Mouse (Mus musculus): ENCODE data around the gene Xrcc5. TPM values are rescaled to one million over a fixed set of nuclear protein-coding genes. Genes with fewer than 3 reads are reported as not detected.

Xrcc5 gene
- polyA plus RNA-seq, 1 experiment: 10.9 TPM

DNA sequence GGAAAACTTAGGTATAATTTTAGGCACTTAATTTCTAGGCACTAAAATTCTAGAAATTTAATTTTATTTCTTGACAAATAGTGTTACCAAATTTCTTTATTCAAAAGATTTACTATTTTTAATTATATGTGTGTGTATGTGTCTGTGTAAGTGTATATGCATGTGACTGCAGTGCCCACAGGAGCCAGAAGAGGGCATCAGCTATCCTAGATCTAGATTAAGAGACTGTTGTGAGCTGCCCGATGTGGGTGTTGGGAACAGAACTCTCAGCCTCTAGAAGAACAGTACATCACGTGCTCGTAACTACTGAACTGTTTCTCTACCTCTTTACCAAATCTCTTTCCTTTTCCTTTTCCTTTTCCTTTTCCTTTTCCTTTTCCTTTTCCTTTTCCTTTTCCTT, 73.3 kb downstream of the Xrcc5 start:
- no peak for DNase-seq (ENCODE audit: extremely low spot score in 1 of 2, low spot score in 1 of 2)

DNA sequence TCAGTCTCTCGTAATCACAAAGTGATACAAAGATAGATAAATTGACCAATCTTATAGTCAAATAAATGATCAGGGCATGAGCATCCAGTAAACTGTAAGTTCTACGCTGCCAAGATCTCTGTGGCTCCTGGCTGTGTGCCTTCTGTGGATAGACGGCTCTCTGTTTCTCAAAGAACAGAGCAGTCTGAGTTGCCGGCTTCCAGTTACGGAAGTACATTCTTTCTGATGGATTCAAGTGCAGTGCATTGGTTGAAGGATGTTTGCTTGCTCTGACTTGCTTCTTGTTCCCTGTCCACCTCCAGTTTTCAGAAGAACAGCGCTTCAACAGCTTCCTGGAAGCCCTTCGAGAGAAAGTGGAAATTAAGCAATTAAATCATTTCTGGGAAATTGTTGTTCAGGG, 75.8 kb downstream of the Xrcc5 start:
- DNase-seq (ENCODE audit: extremely low spot score in 1 of 2, low spot score in 1 of 2): no peak

DNA sequence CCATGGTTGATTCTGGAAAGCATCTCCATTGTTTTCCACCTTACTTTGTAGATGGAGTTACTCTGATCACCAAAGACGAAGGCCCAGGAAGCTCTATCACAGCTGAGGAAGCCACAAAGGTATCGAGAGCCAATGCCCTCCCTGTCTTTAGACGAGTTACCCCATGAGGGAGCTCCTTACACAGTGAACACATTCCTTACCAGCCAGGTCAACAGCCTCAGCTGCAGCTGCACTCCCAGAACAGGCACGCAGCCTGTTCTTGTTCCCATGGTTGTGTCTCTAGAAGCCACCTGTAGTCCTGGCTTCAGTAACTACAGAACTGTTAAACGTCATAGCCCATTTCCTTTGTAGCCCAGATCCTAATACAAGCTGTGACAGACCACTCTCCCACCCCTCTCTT, 76.4 kb downstream of the Xrcc5 start:
- DNase-seq (ENCODE audit: extremely low spot score in 1 of 2, low spot score in 1 of 2): no peak

DNA sequence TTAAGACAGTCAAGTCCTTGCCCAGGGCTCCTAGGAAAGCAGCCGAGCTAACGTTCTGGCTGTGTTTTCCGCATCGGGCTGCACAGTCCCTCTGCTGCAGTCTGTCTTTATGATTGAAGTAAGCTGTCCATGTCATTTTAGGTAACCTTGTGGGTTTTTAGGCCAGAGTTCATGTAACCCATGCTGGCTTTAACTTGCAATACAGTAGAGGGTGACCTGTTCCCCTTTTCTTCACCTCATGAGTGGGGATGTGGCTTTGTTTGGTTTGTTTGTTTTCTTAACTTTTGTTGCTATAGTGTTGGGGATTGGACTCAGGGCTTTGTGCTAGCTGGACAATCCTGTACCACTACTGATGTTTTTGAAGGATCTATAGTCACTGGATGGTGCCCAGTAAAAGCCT, 83.2 kb downstream of the Xrcc5 start:
- DNase-seq (ENCODE audit: extremely low spot score in 1 of 2, low spot score in 1 of 2): no peak

GRCm38 (mm10) chr1:72399720-72400401, 92.6 kb downstream of the Xrcc5 start:
- DNase-seq (ENCODE audit: extremely low spot score in 1 of 2, low spot score in 1 of 2): no peak

GRCm38 (mm10) chr1:72400616-72401015, 93.4 kb downstream of the Xrcc5 start:
- DNase-seq (ENCODE audit: extremely low spot score in 1 of 2, low spot score in 1 of 2): peak in 1 of 2 experiments; percentile 32

GRCm38 (mm10) chr1:72401331-72402069, 94.3 kb downstream of the Xrcc5 start:
- no peak for DNase-seq (ENCODE audit: extremely low spot score in 1 of 2, low spot score in 1 of 2)

DNA sequence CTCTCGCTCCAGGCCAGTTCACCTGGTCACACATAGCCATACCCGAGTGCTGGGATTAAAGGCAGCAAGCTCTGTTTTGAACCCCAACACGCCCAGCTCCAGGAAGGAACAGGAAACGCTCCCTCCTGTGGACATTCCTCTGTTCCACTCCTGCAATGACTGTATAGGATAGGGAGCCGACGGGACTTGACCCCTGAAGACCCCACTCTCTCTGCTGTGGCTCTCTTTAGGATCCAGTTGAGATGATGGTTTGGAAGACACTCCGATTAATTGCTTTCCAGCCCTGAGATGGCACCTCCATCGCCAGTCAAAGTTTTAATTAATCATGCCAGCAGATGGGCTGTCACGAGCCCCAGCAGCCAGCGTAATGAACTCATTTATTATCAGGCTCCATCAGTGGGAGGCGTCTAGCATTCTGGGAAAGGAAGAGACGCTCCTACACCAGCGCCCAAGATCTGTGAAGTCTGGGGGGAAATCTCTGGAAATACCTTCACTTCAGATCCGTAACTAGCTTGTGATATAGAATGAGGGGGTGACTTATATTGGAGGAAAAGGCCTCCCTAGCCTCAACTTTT, 99.4 kb downstream of the Xrcc5 start:
- DNase-seq (ENCODE audit: extremely low spot score in 1 of 2, low spot score in 1 of 2): no peak

GRCm38 (mm10) chr1:72409936-72410335, 102.7 kb downstream of the Xrcc5 start:
- DNase-seq (ENCODE audit: extremely low spot score in 1 of 2, low spot score in 1 of 2): no peak

GRCm38 (mm10) chr1:72411108-72411507, 103.9 kb downstream of the Xrcc5 start:
- DNase-seq (ENCODE audit: extremely low spot score in 1 of 2, low spot score in 1 of 2): no peak

GRCm38 (mm10) chr1:72413205-72413604, 106.0 kb downstream of the Xrcc5 start:
- no peak for DNase-seq (ENCODE audit: extremely low spot score in 1 of 2, low spot score in 1 of 2)

GRCm38 (mm10) chr1:72414133-72414532, 106.9 kb downstream of the Xrcc5 start:
- DNase-seq (ENCODE audit: extremely low spot score in 1 of 2, low spot score in 1 of 2): no peak

GRCm38 (mm10) chr1:72414561-72415253, 107.5 kb downstream of the Xrcc5 start:
- no peak for DNase-seq (ENCODE audit: extremely low spot score in 1 of 2, low spot score in 1 of 2)

GRCm38 (mm10) chr1:72418744-72419655, 111.8 kb downstream of the Xrcc5 start:
- no peak for DNase-seq (ENCODE audit: extremely low spot score in 1 of 2, low spot score in 1 of 2)

DNA sequence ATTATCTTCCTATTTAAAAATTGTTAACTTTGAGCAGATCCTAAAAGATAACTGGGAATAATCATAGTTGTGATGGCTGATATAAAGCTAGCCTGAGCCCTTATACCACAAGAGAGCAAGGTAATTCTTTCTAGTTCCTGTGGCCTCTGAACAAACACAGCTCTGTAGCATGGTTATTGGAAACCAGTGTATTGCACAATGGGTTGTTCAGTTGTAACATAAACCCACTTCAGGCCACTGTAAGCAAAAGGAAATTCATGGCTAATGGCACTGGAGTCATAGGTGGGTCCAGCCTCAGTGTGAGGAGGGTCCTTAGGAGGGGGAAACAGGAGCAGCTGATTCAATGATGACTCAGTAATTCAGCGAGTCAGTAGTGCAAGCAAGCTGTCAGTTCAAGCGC, 113.0 kb downstream of the Xrcc5 start:
- DNase-seq (ENCODE audit: extremely low spot score in 1 of 2, low spot score in 1 of 2): no peak

DNA sequence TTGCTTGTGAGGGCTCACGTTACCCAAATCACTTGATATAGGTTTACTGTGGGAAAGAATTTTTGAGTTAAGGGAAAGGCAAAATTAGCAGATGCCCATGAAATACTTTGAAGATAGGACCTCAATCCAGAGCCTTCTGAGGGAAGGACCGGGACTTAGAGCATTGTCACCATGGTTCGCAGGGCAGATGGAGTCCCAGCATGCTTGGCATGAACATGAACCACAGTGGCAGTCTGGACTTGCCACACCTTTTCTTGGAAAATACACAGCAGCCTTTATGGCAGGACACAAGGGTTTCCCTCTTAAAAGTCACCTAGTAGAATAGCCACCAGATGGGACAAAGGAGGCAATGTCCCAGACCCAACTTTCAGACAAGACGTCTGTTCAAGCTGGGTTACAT, 114.9 kb downstream of the Xrcc5 start:
- no peak for DNase-seq (ENCODE audit: extremely low spot score in 1 of 2, low spot score in 1 of 2)

DNA sequence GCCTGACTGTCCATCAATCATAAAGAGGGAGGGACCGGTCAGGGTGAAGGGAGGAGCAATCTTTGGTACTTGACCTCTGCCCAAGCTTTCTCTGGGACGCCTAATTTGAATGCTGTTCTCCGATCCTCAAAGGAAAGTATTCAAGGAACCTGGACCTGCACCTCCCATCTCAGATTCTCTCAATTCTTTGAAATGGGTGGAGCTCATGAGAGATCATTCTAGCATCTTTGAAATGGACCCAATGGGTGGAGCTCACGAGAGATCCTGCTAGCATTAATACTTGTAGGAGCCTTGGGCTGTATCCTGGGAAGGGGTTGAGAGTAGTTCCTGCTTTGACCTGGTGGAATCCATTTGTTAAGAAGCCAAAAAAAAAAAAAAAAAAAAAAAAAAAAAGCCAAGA, 119.2 kb downstream of the Xrcc5 start:
- DNase-seq (ENCODE audit: extremely low spot score in 1 of 2, low spot score in 1 of 2): no peak

- no peak for DNase-seq (ENCODE audit: extremely low spot score in 1 of 2, low spot score in 1 of 2)
Measured at GRCm38 (mm10) chr1:72428526-72428925, 121.3 kb downstream of the Xrcc5 start.

DNA sequence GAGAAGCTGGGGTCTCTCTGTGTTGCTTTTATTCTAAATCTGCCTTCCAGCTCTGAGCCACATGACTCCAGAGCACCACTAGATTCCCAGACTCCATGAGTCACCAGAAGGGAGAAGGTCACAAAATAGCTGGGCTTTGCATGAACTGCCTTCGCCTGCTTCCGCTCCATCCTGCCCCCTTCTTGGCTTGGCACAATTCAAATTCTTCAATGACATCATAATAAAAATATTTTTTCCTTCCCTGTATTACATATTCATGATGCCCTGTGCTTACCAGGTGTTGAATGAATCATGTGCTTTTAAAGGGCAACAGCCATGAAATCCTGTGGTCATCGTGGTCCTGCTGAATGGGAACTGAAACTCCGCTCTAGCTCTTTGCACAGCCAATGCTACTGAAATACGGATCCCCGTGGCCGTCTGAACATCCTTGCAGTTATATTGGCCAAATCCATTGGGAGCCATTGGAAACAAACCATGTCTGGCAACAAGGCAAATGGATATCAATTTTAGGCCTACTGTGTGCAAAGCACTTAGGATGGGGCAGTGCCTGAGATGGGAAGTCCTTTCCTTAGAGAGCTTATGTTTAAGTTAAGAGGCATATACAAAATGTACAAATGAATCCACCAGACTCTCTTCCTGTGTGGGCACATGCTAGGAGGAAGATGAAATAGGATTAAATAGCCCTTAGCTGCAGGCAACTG, 122.0 kb downstream of the Xrcc5 start:
- DNase-seq (ENCODE audit: extremely low spot score in 1 of 2, low spot score in 1 of 2): no peak

DNA sequence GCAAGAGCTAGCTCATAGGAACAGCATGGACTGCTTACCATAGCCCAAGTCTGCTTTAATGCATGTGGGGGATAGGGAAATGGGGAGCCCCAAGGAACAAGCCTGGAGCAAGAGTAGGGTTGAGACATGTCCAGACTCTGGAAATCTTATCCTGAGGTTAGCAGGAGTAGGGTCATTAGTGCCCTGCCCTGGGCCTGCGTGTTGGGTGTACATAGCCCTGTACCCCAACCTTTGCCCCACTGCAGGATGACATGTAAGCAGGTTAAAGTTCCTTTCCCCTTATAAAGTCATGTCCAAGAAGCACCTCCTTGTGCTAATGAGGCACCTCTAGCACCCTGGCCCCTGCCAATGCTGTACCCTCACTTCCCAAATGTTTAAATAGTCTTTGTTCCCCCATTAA, 125.4 kb downstream of the Xrcc5 start:
- no peak for DNase-seq (ENCODE audit: extremely low spot score in 1 of 2, low spot score in 1 of 2)
